Mouse (Mus musculus) bone marrow, adult 2 months (tissue): Measurements from ENCODE around the gene Slc17a8.

Experiments used
- CTCF ChIP-seq: fragments of 200-500 bp; IDR thresholded peaks from 2 replicates; pipeline ENCODE4 v1.5.1; 2011; ENCODE audit warnings: low read length, control low read depth; ENCODE audit not compliant: control insufficient read depth, insufficient read depth
- POLR2A ChIP-seq: fragments of 200-500 bp; IDR thresholded peaks from 2 replicates; pipeline ENCODE4 v1.6.1; 2011; ENCODE audit warnings: low read depth, mild to moderate bottlenecking, control low read depth, low read length, borderline replicate concordance; ENCODE audit not compliant: control insufficient read depth

DNA sequence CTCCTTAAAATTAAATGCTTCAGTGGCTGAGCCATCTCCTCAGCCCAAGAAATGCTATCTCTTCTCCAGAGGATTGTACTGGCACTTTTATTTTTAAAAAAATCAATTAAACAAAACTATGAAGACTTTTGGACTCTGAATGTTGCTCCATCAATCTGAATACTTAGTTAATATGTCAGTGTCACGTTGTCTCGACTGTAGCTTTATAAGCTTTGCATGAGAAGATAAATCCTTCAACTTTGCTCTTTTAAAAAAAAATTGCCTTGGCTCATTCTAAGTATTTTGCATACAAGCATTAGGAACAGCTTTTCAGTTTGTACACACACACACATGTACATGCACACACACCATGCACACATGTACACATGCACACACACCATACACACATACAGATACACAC lies 3.1 kb upstream of the Slc17a8 start:
- no peak for TF ChIP-seq CTCF
- TF ChIP-seq POLR2A = no peak
